Mouse (Mus musculus): Measurements from ENCODE around the gene Sprr2j-ps.

The Sprr2j-ps gene

GRCm38 (mm10) chr3:92417782-92418181, at the start of gene Sprr2j-ps:
Gene Sprr2j-ps (plus strand): TSS chr3:92418082.
- DNase-seq = no peak

- no peak for DNase-seq
Measured at GRCm38 (mm10) chr3:92373613-92374012, 44.3 kb upstream of the Sprr2j-ps start.

GRCm38 (mm10) chr3:92385385-92385784, 32.5 kb upstream of the Sprr2j-ps start, which contains the start of gene Sprr2h:
Gene Sprr2h (plus strand): TSS chr3:92385685.
- no peak for DNase-seq

- no peak for DNase-seq
Measured at GRCm38 (mm10) chr3:92394301-92394700, 23.6 kb upstream of the Sprr2j-ps start.

- no peak for DNase-seq
Measured at GRCm38 (mm10) chr3:92407691-92408090, 10.2 kb upstream of the Sprr2j-ps start, which contains the start of gene Sprr2i. Gene Sprr2i (plus strand): TSS chr3:92407991.

- no peak for DNase-seq
Measured at GRCm38 (mm10) chr3:92429323-92429722, 11.4 kb downstream of the Sprr2j-ps start, which contains the start of gene Gm9774. Gene Gm9774 (minus strand): TSS chr3:92429423.

- DNase-seq = no peak
Measured at GRCm38 (mm10) chr3:92432282-92432681, 14.4 kb downstream of the Sprr2j-ps start, which contains the start of gene Sprr2k. Gene Sprr2k (plus strand): TSS chr3:92432582.

- no peak for DNase-seq
Measured at GRCm38 (mm10) chr3:92438689-92439088, 20.8 kb downstream of the Sprr2j-ps start, which contains the start of gene Sprr1b. Gene Sprr1b (minus strand): TSS chr3:92438789.

GRCm38 (mm10) chr3:92440177-92440576, 22.3 kb downstream of the Sprr2j-ps start:
- no peak for DNase-seq

GRCm38 (mm10) chr3:92455151-92455550, 37.3 kb downstream of the Sprr2j-ps start:
- DNase-seq = no peak

- no peak for DNase-seq
Measured at GRCm38 (mm10) chr3:92458620-92459019, 40.7 kb downstream of the Sprr2j-ps start, which contains the start of gene Sprr3. Gene Sprr3 (minus strand): TSS chr3:92458720.

- no peak for DNase-seq
Measured at GRCm38 (mm10) chr3:92466576-92466975, 48.7 kb downstream of the Sprr2j-ps start.

GRCm38 (mm10) chr3:92467424-92467823, 49.5 kb downstream of the Sprr2j-ps start:
- no peak for DNase-seq
